Mouse (Mus musculus): ENCODE results near the gene Stox2.

The Stox2 gene

DNA sequence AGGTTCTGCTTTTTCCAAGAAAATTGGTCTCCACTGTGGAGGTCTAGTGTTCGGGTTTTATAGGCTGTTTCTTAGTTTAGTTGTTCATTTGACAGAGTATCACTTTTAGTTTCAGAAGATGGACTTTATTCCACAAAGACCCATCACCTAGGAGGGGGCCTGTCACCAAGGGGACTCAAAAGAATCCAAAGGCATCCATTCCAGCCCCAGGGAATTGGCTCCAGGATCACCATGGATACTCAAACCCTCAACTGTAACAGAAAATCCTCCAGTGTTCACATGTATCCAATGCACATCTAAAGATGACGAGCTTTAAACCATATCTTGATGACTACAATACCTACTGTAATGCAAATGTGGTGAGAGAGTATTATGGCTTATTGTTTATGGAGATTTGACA lies 267.4 kb downstream of the Stox2 start:
- DNase-seq: no peak

DNA sequence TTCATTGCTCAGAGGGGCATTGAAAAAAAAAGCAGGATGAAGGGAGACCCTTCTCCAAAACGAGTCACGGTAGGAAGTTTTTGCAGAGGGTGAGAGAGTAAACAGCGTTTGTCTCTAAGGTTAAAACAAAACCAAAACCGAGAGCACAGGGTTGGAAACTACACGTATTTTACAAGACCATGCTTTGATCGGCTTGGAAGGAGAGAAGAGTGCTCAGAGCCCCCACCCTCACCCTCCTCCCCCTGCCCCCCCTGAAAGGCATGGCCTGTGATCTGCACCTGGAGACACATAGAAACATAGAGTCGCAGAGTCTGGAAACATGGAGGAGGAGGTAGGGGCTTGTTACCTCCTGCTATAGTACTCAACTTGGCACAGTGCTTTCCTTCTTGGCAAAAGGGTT lies 272.3 kb downstream of the Stox2 start:
- no peak for DNase-seq

DNA sequence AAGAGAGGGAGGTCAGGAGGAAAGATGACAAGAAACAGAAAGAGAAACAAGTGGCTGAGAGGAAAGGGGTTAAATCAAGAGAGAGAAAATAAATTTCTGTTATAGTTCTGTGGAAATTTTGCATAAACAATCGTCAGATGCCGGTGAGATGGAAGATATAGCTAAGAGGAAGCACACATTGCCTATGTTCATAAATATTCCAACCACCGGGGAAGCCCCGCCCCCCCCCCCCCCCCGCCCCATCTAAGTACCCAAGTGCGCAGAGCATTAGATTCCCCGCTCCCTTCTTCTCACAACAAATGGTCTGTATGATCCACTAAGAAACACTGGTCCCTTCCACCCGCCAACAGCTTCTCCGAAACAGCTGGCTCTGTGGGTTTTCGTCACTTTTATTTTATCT lies 273.3 kb downstream of the Stox2 start:
- DNase-seq: no peak

DNA sequence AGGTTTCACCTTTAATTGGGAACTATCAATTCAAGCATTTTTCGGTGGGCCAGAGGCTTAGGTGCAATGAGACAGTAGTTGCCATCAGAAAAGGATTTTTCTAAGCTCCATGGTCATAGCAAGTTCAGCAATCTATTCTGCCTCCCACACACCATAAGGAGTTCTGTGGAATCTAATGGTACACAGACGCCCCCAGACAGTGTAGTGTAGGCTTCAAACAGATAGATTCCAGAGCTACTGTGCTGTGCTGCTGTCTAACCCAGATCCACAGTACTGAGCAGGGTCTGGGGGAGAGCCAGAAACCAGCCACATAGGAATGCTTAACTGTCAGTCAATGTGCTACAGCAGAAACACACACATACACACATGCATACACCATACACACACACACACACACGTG lies 285.5 kb downstream of the Stox2 start:
- DNase-seq: no peak

DNA sequence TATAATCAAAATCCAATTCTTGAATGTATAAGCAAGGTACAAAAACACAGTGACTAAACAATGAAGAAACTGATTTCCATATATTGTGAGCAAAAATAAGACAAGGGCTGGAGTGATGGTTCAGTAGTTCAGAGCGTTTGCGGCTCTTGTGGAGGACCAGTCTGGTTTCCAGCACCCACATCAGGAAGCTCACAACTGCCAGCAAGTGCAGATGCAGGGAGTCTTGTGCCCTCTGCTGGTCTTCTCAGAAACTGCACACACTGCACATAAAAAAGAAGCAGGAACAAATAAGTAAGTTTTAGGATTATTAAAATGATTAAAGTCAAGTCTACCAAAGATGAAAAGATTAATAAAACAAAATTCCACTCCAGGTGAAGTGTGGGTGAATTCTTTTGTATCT lies 291.6 kb downstream of the Stox2 start:
- DNase-seq: no peak

DNA sequence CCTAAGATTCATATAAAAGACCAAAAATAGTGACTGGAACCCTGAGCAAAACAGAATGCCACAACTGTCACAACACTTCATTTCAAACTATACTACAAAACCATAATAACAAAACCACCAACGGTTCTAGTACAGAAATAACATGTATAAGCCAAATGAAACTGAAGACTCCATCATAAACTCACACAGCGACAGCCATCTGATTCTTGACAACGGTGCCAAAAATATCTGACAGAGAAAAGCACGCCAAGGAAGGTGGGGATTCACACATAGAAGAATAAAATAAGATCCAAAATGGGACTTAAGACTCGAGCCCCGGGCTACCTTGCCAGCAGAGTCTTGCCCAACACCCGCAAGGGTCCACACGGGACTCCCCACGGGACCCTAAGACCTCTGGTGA lies 300.9 kb downstream of the Stox2 start:
- no peak for DNase-seq

DNA sequence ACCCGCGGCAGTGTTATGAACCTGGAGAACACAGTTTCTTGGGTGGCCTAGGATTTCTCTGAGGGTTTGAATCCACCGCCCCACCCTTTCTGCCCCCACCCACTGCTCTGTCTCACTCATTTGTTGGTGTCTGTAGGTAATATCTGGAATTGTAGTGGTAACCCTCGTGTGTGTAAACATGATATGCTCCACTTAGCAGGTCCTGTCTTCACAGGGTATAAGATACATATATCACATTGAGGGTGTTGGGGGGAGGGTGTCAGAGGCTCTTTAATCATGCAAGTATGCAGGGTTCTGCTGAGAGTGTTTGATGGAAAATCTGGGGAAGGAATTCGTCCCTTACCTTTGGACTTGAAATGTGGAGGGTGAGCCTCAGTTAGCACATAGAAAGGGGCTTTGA lies 310.1 kb downstream of the Stox2 start:
- DNase-seq: no peak

DNA sequence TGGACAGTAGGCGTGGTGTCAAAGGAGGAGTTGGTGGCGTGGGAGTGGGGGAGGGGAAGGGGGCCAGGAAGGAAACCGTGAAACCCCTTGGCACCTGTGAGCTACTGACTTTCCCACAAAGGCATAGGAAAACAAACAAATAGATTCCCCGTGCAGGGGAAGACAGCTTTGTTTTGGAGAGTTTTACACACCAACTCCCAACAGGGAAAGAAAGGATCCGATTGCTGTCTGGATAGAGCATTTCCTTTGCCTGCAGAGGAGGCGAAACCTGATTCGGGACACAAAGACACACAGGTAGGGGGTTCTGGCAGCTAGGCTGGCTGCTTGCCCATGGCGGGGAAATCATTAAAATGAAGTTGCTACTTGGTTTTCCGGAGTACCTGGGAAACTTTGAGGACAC lies 310.6 kb downstream of the Stox2 start:
- no peak for DNase-seq

DNA sequence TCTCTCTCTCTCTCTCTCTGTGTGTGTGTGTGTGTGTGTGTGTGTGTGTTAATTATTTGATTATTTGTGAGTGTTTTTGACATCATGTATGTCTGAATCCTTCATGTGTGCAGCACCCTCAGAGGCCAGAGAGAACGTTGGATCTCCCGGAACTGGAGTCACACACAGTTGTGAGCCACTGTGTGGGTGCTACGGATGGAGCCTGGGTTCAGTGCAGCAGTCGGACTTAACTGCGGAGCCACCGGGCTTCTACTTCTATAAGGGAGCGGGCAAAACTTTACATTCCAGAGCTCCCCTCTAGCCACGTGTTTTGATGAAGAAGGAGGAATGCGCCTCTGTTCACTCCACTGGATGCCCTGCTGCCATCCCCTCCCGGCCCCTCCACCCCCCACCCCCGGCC lies 311.4 kb downstream of the Stox2 start:
- no peak for DNase-seq

DNA sequence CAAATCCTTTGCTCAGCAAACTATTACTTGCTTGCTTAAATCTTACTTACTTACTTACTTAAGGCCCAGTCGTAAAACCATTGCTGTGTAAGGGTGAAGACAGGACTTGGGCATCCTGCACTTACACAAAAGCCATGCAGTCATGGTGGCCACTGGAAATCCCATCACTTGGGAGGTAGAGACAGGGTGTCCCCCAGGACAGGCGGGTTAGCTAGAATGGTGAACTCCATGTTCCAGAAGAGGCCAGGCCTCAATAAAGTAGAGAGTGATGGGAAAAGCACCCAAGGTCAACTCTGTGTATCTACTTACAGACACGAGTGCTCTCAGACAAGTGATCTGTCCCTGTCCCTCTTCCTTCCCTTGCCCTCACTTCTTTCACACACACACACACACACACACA lies 312.8 kb downstream of the Stox2 start:
- no peak for DNase-seq
